Mouse (Mus musculus) bone marrow macrophage, adult 2 months (primary cell): Measurements from ENCODE around the gene B230217C12Rik.

ENCODE experiments used
- CTCF ChIP-seq: IDR thresholded peaks from 2 replicates; pipeline ENCODE4 v1.5.1; 2012; ENCODE audit warnings: low read depth, mild to moderate bottlenecking, low read length, moderate library complexity
- POLR2A ChIP-seq: IDR thresholded peaks from 2 replicates; pipeline ENCODE4 v1.6.1; 2012; ENCODE audit warnings: mild to moderate bottlenecking, low read depth, low read length, borderline replicate concordance

- TF ChIP-seq CTCF = no peak
- TF ChIP-seq POLR2A = no peak
These were observed 14.6 kb upstream of the B230217C12Rik start for GRCm38 (mm10) chr11:97825971-97826370.
